Mouse (Mus musculus): ENCODE measurements around the gene Hes2.

DNA sequence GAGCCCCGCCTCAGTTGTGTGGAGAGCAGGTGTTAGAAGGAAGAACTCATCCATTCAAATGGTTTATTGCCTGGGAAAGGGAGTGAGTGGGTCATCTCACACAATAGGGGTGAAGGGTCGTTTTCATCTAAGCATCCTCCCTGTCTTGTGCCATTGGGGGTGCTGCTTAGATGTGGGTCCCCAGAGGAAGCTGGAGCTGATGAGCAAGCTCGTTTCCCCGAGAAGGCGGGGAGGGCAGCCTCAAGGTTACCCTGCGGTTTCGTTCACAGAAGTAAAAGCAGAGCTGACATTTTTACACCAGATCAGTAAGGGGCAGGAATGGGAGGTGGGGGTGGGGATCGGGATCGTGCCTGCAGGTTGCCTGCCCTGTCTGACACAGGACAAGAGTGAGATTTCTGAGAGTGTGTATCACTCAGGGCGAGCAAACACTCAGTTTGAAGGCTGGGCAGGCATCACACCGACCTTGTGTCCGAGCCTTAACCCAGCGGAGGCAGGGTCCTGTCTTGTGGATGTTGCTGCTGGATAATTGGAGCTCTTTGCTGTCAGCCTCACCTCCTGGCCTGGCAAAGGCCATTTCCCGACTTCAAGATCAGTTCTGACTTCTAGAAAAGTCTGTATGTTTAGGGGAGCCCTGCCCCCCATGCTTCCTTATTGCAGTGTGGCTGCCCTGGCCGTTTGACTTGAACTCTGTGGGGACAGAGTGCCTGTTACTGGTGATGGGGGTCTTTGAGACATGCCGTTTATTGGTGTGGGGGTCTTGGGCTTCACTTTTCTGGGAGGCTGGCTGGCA lies 20.4 kb downstream of the Hes2 start:
- TF ChIP-seq CTCF (IDR thresholded peaks at IDR 0.05; ENCODE audit: low read depth) = no peak
- TF ChIP-seq EP300 (IDR thresholded peaks at IDR 0.05; ENCODE audit: low read depth) = no peak

Measured in liver, postnatal 0 days (tissue).